In genomic region chr3:115962028-115962415, GRCm38 (mm10) we compare ENCODE assay signal across 20 mouse cellular contexts. TPM values are rescaled to one million over a fixed set of nuclear protein-coding genes. Genes with fewer than 3 reads are reported as not detected.
DNase-seq lines count a peak whose midpoint lies in the region; TF ChIP-seq lines count a peak whose summit lies in the region.
"Had no signal": no experiment of that assay in that cellular context is flagged by ENCODE, and none has a peak within 500 bp of the region (broad histone marks: within the 10 kb centered on the region; RNA-seq: fewer than 3 reads in every experiment).

No protein-coding gene starts in this region.

- TF ChIP-seq POLR2A in kidney, adult 2 months (IDR thresholded peaks at IDR 0.05; ENCODE audit: low read depth, low read length), result no peak

- WGBS in kidney, adult 2 months, result 92% methylated on average over 4 of the region's 4 CpGs

- no peak for TF ChIP-seq CTCF in gastrocnemius, adult 2 months (IDR thresholded peaks at IDR 0.05)
- TF ChIP-seq CTCF in kidney, adult 2 months (conservative IDR thresholded peaks at IDR 0.05; ENCODE audit: insufficient read depth, insufficient read length, low read depth, low read length), result no peak

- intact Hi-C loops in gastrocnemius, adult 2 months (cut with DNase I), result no loop called here

- H3K27ac ChIP-seq in gastrocnemius, adult 2 months, result peak overlapping the region; percentile 46; the same call in 1 of the 2 replicates
- no peak overlapping the region for H3K27ac ChIP-seq in kidney, adult 2 months (ENCODE audit: insufficient read depth, low read depth, low read length)
- H3K27ac ChIP-seq: heart, embryonic 10.5 days; hindbrain, embryonic 14.5 days; kidney, postnatal 0 days; layer of hippocampus, adult 2 months; midbrain, embryonic 10.5 days had no signal

- H3K4me3 ChIP-seq in gastrocnemius, adult 2 months, result peak overlapping the region; percentile 15; the same call in 1 of the 2 replicates
- H3K4me3 ChIP-seq in kidney, adult 2 months (ENCODE audit: insufficient read depth, low read depth, low read length), result no peak overlapping the region
- H3K4me3 ChIP-seq: heart, embryonic 10.5 days; layer of hippocampus, adult 2 months; midbrain, embryonic 10.5 days had no signal

- no peaks in the 10 kb centered on the region for H3K27me3 ChIP-seq in kidney, adult 2 months (replicated peaks; ENCODE audit: control insufficient read depth, insufficient read depth, low read length)

- no peaks in the 10 kb centered on the region for H3K4me1 ChIP-seq in kidney, adult 2 months (ENCODE audit: control insufficient read depth, insufficient read depth, low read length)
- H3K4me1 ChIP-seq: heart, embryonic 10.5 days; midbrain, embryonic 10.5 days had no signal

- no peak for DNase-seq in gastrocnemius, adult 2 months
- no peak for DNase-seq in gastrocnemius, adult 18-20 months (ENCODE audit: low spot score)
- peak; percentile 98 for DNase-seq in Muller cell, postnatal 12 days (ENCODE audit: inconsistent ontology term)
- DNase-seq in fibroblast of lung, adult 2 months (ENCODE audit: low read depth), result peak; percentile 47
- DNase-seq in retina, embryonic 14.5 days (ENCODE audit: low spot score), result peak; percentile 80
- no peak for DNase-seq in cerebellum, adult 11-12 months
- no peak for DNase-seq in kidney, adult 2 months
- DNase-seq in thymus, postnatal 14 days, result no peak
- DNase-seq: adrenal gland, postnatal 14 days; cerebellum, adult 18-20 months; cerebellum, postnatal 36 days; gastrocnemius, postnatal 25 days; heart, postnatal 14 days; left cerebral cortex, postnatal 4 days; lung, postnatal 36 days had no signal

- no peaks in the 10 kb centered on the region; the same call in 1 of the 2 replicates for H3K36me3 ChIP-seq in kidney, adult 2 months (ENCODE audit: control insufficient read depth, insufficient read depth, low read length)

RNA-seq across cellular contexts. Expression of gene Slc30a7, which starts 45.2 kb away (rescaled TPM):
- 1 to 10 TPM; 4.8 to 5.5 TPM for total RNA-seq in gastrocnemius, adult 2 months (2021)
- total RNA-seq in gastrocnemius, adult 18-20 months (2021), result 1 to 10 TPM; 3.6 to 6.3 TPM
- 9.2 and 14.6 TPM in 2 replicates for polyA plus RNA-seq in kidney, adult 2 months (2012; rRNA removed)

RNA-seq across cellular contexts. Expression of gene Extl2, which starts 45.2 kb away (rescaled TPM):
- total RNA-seq in gastrocnemius, adult 2 months (2021), result 10 to 100 TPM in 1 of 2 experiments, 1 to 10 TPM in 1; 8.7 to 11.6 TPM
- total RNA-seq in gastrocnemius, adult 18-20 months (2021), result 10 to 100 TPM; 10.5 to 10.7 TPM
- polyA plus RNA-seq in kidney, adult 2 months (2012; rRNA removed), result 12.3 and 14.7 TPM in 2 replicates

Comparison
In these comparisons a context has a peak if more than half of its experiments do, and no peak if none do; other contexts are left out.
1. DNase-seq: peak in Muller cell, postnatal 12 days (single experiment), fibroblast of lung, adult 2 months (single experiment) and retina, embryonic 14.5 days (single experiment); none in gastrocnemius, adult 2 months (single experiment), gastrocnemius, adult 18-20 months (single experiment), cerebellum, adult 11-12 months (single experiment), kidney, adult 2 months (single experiment) and thymus, postnatal 14 days (single experiment).